Comparison of ENCODE assay signal across 9 mouse cellular contexts in genomic region chr9:46003729-46004128, GRCm38 (mm10). TPM values are rescaled to one million over a fixed set of nuclear protein-coding genes. Genes with fewer than 3 reads are reported as not detected.
DNase-seq lines count a peak whose midpoint lies in the region; ATAC-seq and TF ChIP-seq lines count a peak whose summit lies in the region.
"Had no signal": no experiment of that assay in that cellular context is flagged by ENCODE, and none has a peak within 500 bp of the region (broad histone marks: within the 10 kb centered on the region; RNA-seq: fewer than 3 reads in every experiment).

No protein-coding gene starts in this region.

- H3K9me3 ChIP-seq in neural tube, embryonic 15.5 days (replicated peaks) = no peaks in the 10 kb centered on the region
- no peaks in the 10 kb centered on the region for H3K9me3 ChIP-seq in intestine, embryonic 15.5 days
- H3K9me3 ChIP-seq: stomach, embryonic 15.5 days had no signal

- H3K4me3 ChIP-seq in neural tube, embryonic 15.5 days (replicated peaks) = no peak overlapping the region
- no peak overlapping the region for H3K4me3 ChIP-seq in intestine, embryonic 15.5 days (replicated peaks)
- H3K4me3 ChIP-seq in liver, adult 2 months (ENCODE audit: insufficient read depth, low read depth, low read length) = no peak overlapping the region
- H3K4me3 ChIP-seq: stomach, embryonic 15.5 days had no signal

- H3K27ac ChIP-seq in neural tube, embryonic 15.5 days (replicated peaks) = no peak overlapping the region
- no peak overlapping the region for H3K27ac ChIP-seq in intestine, embryonic 15.5 days
- no peak overlapping the region for H3K27ac ChIP-seq in liver, adult 2 months (replicated peaks; ENCODE audit: insufficient read depth, low read depth, low read length)
- H3K27ac ChIP-seq: stomach, embryonic 15.5 days had no signal

- no peak overlapping the region for H3K9ac ChIP-seq in neural tube, embryonic 15.5 days (replicated peaks)
- no peak overlapping the region for H3K9ac ChIP-seq in intestine, embryonic 15.5 days
- H3K9ac ChIP-seq in liver, adult 2 months (ENCODE audit: low read depth, low read length) = no peak overlapping the region
- H3K9ac ChIP-seq: stomach, embryonic 15.5 days had no signal

- no peak for ATAC-seq in neural tube, embryonic 15.5 days (ENCODE audit: low FRiP score)
- ATAC-seq in intestine, embryonic 15.5 days = peak; percentile 28; the same call in 1 of the 2 replicates

- peak; percentile 88 for DNase-seq in neural tube, embryonic 10.5 days (ENCODE audit: extremely low spot score, low spot score)
- DNase-seq in brain, embryonic 14.5 days (ENCODE audit: low read depth) = peak; percentile 80
- DNase-seq in frontal cortex, postnatal 10 days (ENCODE audit: low spot score in 2 of 2) = peak; percentile 32 to 77
- DNase-seq in liver, adult 2 months (ENCODE audit: extremely low read depth, low read depth, low spot score) = no peak
- peak; percentile 78 for DNase-seq in right cerebral cortex, postnatal 25 days
- DNase-seq in urinary bladder, postnatal 36 days (ENCODE audit: low spot score in 2 of 2) = peak; percentile 79 to 84

- H3K4me2 ChIP-seq in neural tube, embryonic 15.5 days = no peak overlapping the region
- H3K4me2 ChIP-seq in intestine, embryonic 15.5 days (replicated peaks) = no peak overlapping the region
- H3K4me2 ChIP-seq: stomach, embryonic 15.5 days had no signal

- no peaks in the 10 kb centered on the region for H3K27me3 ChIP-seq in neural tube, embryonic 15.5 days (replicated peaks)
- no peaks in the 10 kb centered on the region for H3K27me3 ChIP-seq in intestine, embryonic 15.5 days (replicated peaks)
- H3K27me3 ChIP-seq in liver, adult 2 months (ENCODE audit: control insufficient read depth, insufficient read depth, low read length) = no peaks in the 10 kb centered on the region
- H3K27me3 ChIP-seq: stomach, embryonic 15.5 days had no signal

- H3K4me1 ChIP-seq in neural tube, embryonic 15.5 days = peaks cover 2% of the 10 kb centered on the region
- 0 out of 2 replicates have a peak, but pooled peaks cover 2% of the 10 kb centered on the region for H3K4me1 ChIP-seq in intestine, embryonic 15.5 days (replicated peaks)
- no peaks in the 10 kb centered on the region for H3K4me1 ChIP-seq in liver, adult 2 months (ENCODE audit: control insufficient read depth, insufficient read depth, low read length)

- WGBS in neural tube, embryonic 15.5 days = 11% methylated on average over 7 of the region's 7 CpGs
- WGBS in intestine, embryonic 15.5 days = 6% methylated on average over 7 of the region's 7 CpGs
- WGBS in liver, adult 2 months = 14% methylated on average over 7 of the region's 7 CpGs

- TF ChIP-seq CTCF in brain, embryonic 14.5 days (IDR thresholded peaks at IDR 0.05; ENCODE audit: borderline replicate concordance, extremely low read depth, insufficient read depth, insufficient read length) = peak; percentile 86
- TF ChIP-seq CTCF in liver, adult 2 months (IDR thresholded peaks at IDR 0.05; ENCODE audit: low read depth, low read length) = peak; percentile 69; the same call in 1 of the 2 replicates

- no peak for TF ChIP-seq POLR2A in brain, embryonic 14.5 days (IDR thresholded peaks at IDR 0.05; ENCODE audit: borderline replicate concordance, extremely low read depth, insufficient read depth, insufficient read length, poor library complexity, severe bottlenecking)
- TF ChIP-seq POLR2A in liver, adult 2 months (IDR thresholded peaks at IDR 0.05; ENCODE audit: extremely low read depth, insufficient read depth, low read length) = no peak

- H3K36me3 ChIP-seq in neural tube, embryonic 15.5 days = no peaks in the 10 kb centered on the region
- H3K36me3 ChIP-seq in intestine, embryonic 15.5 days = no peaks in the 10 kb centered on the region
- no peaks in the 10 kb centered on the region for H3K36me3 ChIP-seq in liver, adult 2 months (ENCODE audit: control insufficient read depth, insufficient read depth, low read length)
- H3K36me3 ChIP-seq: stomach, embryonic 15.5 days had no signal

- H3K79me2 ChIP-seq in liver, adult 2 months (ENCODE audit: control insufficient read depth, insufficient read depth, low read length) = no peaks in the 10 kb centered on the region

RNA-seq across cellular contexts. Expression of gene Pafah1b2, which starts 8.8 kb away (rescaled TPM):
- 250 and 251 TPM in 2 replicates for polyA plus RNA-seq in neural tube, embryonic 15.5 days (2015; fragmentation: Nextera tagmentation; extraction: Ambion mirVana)
- polyA plus RNA-seq in brain, embryonic 14.5 days (2012; rRNA removed) = 126 and 166 TPM in 2 replicates
- polyA plus RNA-seq in intestine, embryonic 15.5 days (2015; fragmentation: Nextera tagmentation; extraction: Ambion mirVana) = 137 and 141 TPM in 2 replicates
- 14.6 and 14.8 TPM in 2 replicates for total RNA-seq in liver, adult 2 months (2014; rRNA removed)
- 12.0 and 14.2 TPM in 2 replicates for polyA plus RNA-seq in liver, adult 2 months (2012; rRNA removed)

RNA-seq across cellular contexts. Expression of gene Sik3, which starts 8.9 kb away (rescaled TPM):
- 9.5 and 9.9 TPM in 2 replicates for polyA plus RNA-seq in neural tube, embryonic 15.5 days (2015; fragmentation: Nextera tagmentation; extraction: Ambion mirVana)
- 12.1 and 24.5 TPM in 2 replicates for polyA plus RNA-seq in brain, embryonic 14.5 days (2012; rRNA removed)
- polyA plus RNA-seq in intestine, embryonic 15.5 days (2015; fragmentation: Nextera tagmentation; extraction: Ambion mirVana) = 12.4 and 13.2 TPM in 2 replicates
- total RNA-seq in liver, adult 2 months (2014; rRNA removed) = 14.1 and 17.3 TPM in 2 replicates
- polyA plus RNA-seq in liver, adult 2 months (2012; rRNA removed) = 14.9 and 16.5 TPM in 2 replicates

RNA-seq across cellular contexts. Expression of gene Sidt2, which starts 48.7 kb away (rescaled TPM):
- polyA plus RNA-seq in neural tube, embryonic 15.5 days (2015; fragmentation: Nextera tagmentation; extraction: Ambion mirVana) = 49.2 and 55.1 TPM in 2 replicates
- 85.4 and 101 TPM in 2 replicates for polyA plus RNA-seq in brain, embryonic 14.5 days (2012; rRNA removed)
- 36.3 and 39.6 TPM in 2 replicates for polyA plus RNA-seq in intestine, embryonic 15.5 days (2015; fragmentation: Nextera tagmentation; extraction: Ambion mirVana)
- total RNA-seq in liver, adult 2 months (2014; rRNA removed) = 48.9 and 60.9 TPM in 2 replicates
- polyA plus RNA-seq in liver, adult 2 months (2012; rRNA removed) = 330 and 511 TPM in 2 replicates
